Mouse (Mus musculus) myocyte (in vitro differentiated cells): ENCODE measurements around the gene Map1lc3a. TPM values are rescaled to one million over a fixed set of nuclear protein-coding genes. Genes with fewer than 3 reads are reported as not detected.

Experiments
- H3K27me3 ChIP-seq: one replicate; pipeline ENCODE4 v1.6.1; 2011; ENCODE audit not compliant: control insufficient read depth, insufficient read depth, insufficient read length
- H3K36me3 ChIP-seq: one replicate; pipeline ENCODE4 v1.6.1; 2011; ENCODE audit not compliant: control insufficient read depth, insufficient read depth
- H3K4me2 ChIP-seq: one replicate; pipeline ENCODE4 v1.6.1; 2011; ENCODE audit warnings: low read depth, control low read depth
- H3K4me3 ChIP-seq: one replicate; pipeline ENCODE4 v1.5.1; 2011; ENCODE audit warnings: mild to moderate bottlenecking, control low read depth, moderate library complexity
- H3K79me2 ChIP-seq: one replicate; pipeline ENCODE4 v1.6.1; 2011; ENCODE audit not compliant: control insufficient read depth, insufficient read depth
- H3ac ChIP-seq: one replicate; pipeline ENCODE4 v1.6.1; 2011; ENCODE audit not compliant: control insufficient read depth, insufficient read length
- CEBPB ChIP-seq: IDR thresholded peaks from 2 replicates; pipeline ENCODE4 v1.6.1; 2011; ENCODE audit warnings: mild to moderate bottlenecking, moderate library complexity; ENCODE audit not compliant: poor library complexity, insufficient read depth, severe bottlenecking
- E2F4 ChIP-seq: IDR thresholded peaks from one replicate; pipeline ENCODE4 v1.6.1; 2011; ENCODE audit warnings: mild to moderate bottlenecking, control low read depth, moderate library complexity; ENCODE audit not compliant: insufficient read depth
- MAX ChIP-seq: IDR thresholded peaks from one replicate; pipeline ENCODE4 v1.6.1; 2011; ENCODE audit warnings: low read depth, mild to moderate bottlenecking, control low read depth
- MYOD1 ChIP-seq, 3 experiments: IDR thresholded peaks; one replicate each; pipeline ENCODE4 v1.6.1; 2011; ENCODE audit warnings: control low read depth in 2 of 3, low read depth in 2 of 3, mild to moderate bottlenecking in 2 of 3, moderate library complexity in 1 of 3; ENCODE audit not compliant: insufficient read length in 2 of 3, control insufficient read depth in 1 of 3
- MYOG ChIP-seq, 3 experiments: IDR thresholded peaks; one replicate each; pipeline ENCODE4 v1.6.1; 2011; ENCODE audit warnings: control low read depth in 2 of 3, low read depth in 2 of 3, mild to moderate bottlenecking in 2 of 3; ENCODE audit not compliant: insufficient read length in 2 of 3, control insufficient read depth in 1 of 3, insufficient read depth in 1 of 3
- POLR2A ChIP-seq: IDR thresholded peaks from one replicate; pipeline ENCODE4 v1.6.1; 2011; ENCODE audit warnings: low read depth, mild to moderate bottlenecking, control low read depth, moderate library complexity; ENCODE audit not compliant: insufficient read length
- POLR2AphosphoS2 ChIP-seq: IDR thresholded peaks from one replicate; pipeline ENCODE4 v1.6.1; 2011; ENCODE audit warnings: low read depth, control low read depth; ENCODE audit not compliant: insufficient read length
- REST ChIP-seq: IDR thresholded peaks from one replicate; pipeline ENCODE4 v1.6.1; 2011; ENCODE audit warnings: mild to moderate bottlenecking, control low read depth, moderate library complexity; ENCODE audit not compliant: insufficient read depth, insufficient read length
- SRF ChIP-seq: IDR thresholded peaks from one replicate; pipeline ENCODE4 v1.6.1; 2011; ENCODE audit warnings: low read depth; ENCODE audit not compliant: control insufficient read depth, insufficient read length
- TCF12 ChIP-seq: IDR thresholded peaks from one replicate; pipeline ENCODE4 v1.6.1; 2011; ENCODE audit warnings: mild to moderate bottlenecking, control low read depth; ENCODE audit not compliant: poor library complexity, insufficient read depth, severe bottlenecking
- TCF3 ChIP-seq: IDR thresholded peaks from one replicate; pipeline ENCODE4 v1.6.1; 2011; ENCODE audit warnings: low read depth, control low read depth; ENCODE audit not compliant: insufficient read length
- USF1 ChIP-seq: IDR thresholded peaks from one replicate; pipeline ENCODE4 v1.6.1; 2011; ENCODE audit warnings: low read depth, mild to moderate bottlenecking, control low read depth, moderate library complexity
- polyA plus RNA-seq: library from polyadenylated mRNA; unstranded; fragments of >200 nt; fragmentation: generic; extraction: Trizol; gene quantifications from one replicate; pipeline ENCODE4 v1.2.1, GENCODE M21; 2012; ENCODE audit warnings: missing spikeins

Map1lc3a gene
- polyA plus RNA-seq, 1 experiment, result 413 TPM

DNA sequence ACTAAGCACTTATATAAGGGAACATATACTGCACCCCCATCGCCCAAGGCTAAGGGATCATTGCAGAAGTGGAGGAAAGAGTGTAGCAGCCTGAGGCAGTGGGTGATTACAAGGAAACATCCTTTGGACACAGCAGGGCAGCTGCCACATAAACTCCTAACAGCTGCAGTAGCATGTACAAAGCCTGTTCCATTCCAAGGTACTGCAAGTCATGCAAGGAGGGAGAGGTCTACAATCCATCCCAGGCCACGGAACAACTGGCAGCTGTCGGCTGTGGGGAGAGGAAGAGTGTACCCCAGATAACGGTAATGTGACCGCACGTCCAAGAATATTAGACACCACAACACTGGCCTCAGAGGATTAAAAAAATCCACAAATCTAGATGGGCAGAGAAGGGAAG lies 10.6 kb upstream of the Map1lc3a start:
- TF ChIP-seq POLR2A, result no peak
- no peak for TF ChIP-seq USF1
- TF ChIP-seq REST, result no peak
- TF ChIP-seq MYOG (IDR thresholded peaks at IDR 0.05; ENCODE audit: control insufficient read depth in 1 of 3, insufficient read depth in 1 of 3, insufficient read length in 2 of 3, low read depth in 2 of 3), result peak; percentile 84 to 98 (median 98)
- no peak for TF ChIP-seq MAX
- TF ChIP-seq MYOD1 (IDR thresholded peaks at IDR 0.05; ENCODE audit: control insufficient read depth in 1 of 3, insufficient read length in 2 of 3, low read depth in 2 of 3), result peak; percentile 79 to 97 (median 96)
- TF ChIP-seq E2F4, result no peak
- peak; percentile 92 for TF ChIP-seq TCF12
- TF ChIP-seq TCF3, result peak; percentile 95
- Histone ChIP-seq H3K4me2 (peak overlapping the region; percentile 15), H3K4me3 (no peak overlapping the region), H3K27me3 (no peaks in the 10 kb centered on the region), H3K79me2 (no peaks in the 10 kb centered on the region), H3ac (no peak overlapping the region), H3K36me3 (no peaks in the 10 kb centered on the region)

DNA sequence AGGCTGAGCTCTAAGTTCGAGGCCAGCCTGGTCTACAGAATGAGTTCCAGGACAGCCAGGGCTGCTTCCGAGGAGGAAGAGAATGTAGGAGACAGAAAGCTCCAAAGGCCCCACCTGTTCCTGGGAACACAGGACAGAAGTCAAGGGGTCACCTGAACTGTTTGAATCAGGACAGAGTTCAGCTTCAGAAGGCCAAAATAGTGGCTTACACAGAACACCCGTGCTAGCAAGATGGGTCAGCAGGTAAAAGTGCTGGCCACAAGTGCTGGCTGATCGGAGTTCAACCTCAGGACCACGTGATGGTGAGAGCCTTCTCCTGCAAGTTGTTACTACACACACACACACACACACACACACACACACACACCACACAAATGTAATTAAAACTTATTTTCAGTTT lies 9.2 kb upstream of the Map1lc3a start:
- Histone ChIP-seq H3K4me2 (no peak overlapping the region), H3K79me2 (no peaks in the 10 kb centered on the region), H3ac (no peak overlapping the region), H3K4me3 (no peak overlapping the region), H3K27me3 (no peaks in the 10 kb centered on the region), H3K36me3 (no peaks in the 10 kb centered on the region)
- TF ChIP-seq E2F4 (no peak), MAX (no peak), USF1 (no peak), TCF12 (no peak), TCF3 (no peak), CEBPB (no peak), REST (no peak), POLR2A (no peak), SRF (no peak), MYOD1 (IDR thresholded peaks at IDR 0.05; ENCODE audit: control insufficient read depth in 1 of 3, insufficient read length in 2 of 3, low read depth in 2 of 3) (no peak), MYOG (IDR thresholded peaks at IDR 0.05; ENCODE audit: control insufficient read depth in 1 of 3, insufficient read depth in 1 of 3, insufficient read length in 2 of 3, low read depth in 2 of 3) (no peak), POLR2AphosphoS2 (no peak)

DNA sequence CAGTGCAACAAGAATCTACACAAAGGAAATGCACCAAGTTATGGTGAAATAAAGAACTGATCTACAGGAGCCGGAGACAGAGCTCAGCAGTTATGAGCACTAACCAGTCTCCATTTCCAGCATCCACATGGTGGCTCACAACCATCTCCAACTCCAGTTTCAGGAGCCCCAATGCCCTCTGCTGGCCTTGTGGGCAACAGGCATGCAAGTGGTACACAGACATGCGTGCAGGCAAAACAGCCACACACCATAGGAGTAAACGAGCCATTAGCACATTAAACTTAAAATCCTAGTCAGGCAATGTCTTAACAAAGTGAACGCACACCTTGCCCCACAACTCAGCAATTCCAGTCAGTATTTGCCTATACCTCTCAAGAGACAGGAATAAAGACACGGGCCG lies 4.1 kb upstream of the Map1lc3a start:
- Histone ChIP-seq H3K36me3 (no peaks in the 10 kb centered on the region), H3K4me2 (no peak overlapping the region), H3K4me3 (no peak overlapping the region), H3K27me3 (no peaks in the 10 kb centered on the region), H3K79me2 (no peaks in the 10 kb centered on the region), H3ac (no peak overlapping the region)
- TF ChIP-seq SRF, result no peak

DNA sequence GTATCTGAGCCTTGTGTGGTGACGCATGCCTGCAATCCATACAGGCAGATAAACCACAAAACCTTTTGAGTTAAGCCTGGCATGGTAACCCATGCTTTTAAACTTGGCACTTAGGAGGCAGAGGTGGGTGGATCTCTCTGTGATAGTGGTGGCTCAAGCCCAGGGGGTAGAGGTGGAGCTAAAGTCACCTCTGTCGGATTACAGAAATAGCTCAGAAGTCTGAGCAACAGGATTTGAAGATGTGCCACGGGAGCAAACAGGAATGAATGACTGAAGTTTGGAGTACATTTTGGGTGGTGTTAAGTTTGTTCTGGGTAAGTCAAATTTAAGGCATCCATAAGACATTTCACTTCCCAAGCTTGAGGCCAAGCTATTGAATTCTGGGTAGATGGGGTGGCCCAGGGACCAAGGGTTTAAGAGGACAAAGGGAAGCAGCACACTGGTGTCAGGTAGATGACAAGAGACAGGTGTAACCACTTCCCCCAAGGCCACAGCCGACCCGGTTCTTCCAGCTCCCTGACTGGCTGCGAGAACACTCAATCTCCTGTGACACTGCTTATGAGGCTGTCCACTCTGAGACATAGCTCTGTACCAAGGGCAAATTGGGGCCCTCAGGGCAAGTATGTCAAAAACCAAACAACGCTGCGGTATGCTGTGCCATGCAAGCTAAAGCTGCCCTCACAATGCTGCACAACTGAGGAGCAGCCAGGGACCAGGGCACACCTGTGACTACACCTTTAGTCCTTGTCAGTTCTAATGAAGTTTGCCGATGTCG lies 3.5 kb upstream of the Map1lc3a start:
- H3K4me2 ChIP-seq, result no peak overlapping the region
- no peaks in the 10 kb centered on the region for H3K27me3 ChIP-seq
- H3K4me3 ChIP-seq, result no peak overlapping the region
- H3K36me3 ChIP-seq, result no peaks in the 10 kb centered on the region
- H3ac ChIP-seq, result no peak overlapping the region
- TF ChIP-seq MYOD1 (IDR thresholded peaks at IDR 0.05; ENCODE audit: control insufficient read depth in 1 of 3, insufficient read length in 2 of 3, low read depth in 2 of 3) (peak in 1 of 3 experiments; percentile 16), MAX (no peak)
- no peaks in the 10 kb centered on the region for H3K79me2 ChIP-seq

DNA sequence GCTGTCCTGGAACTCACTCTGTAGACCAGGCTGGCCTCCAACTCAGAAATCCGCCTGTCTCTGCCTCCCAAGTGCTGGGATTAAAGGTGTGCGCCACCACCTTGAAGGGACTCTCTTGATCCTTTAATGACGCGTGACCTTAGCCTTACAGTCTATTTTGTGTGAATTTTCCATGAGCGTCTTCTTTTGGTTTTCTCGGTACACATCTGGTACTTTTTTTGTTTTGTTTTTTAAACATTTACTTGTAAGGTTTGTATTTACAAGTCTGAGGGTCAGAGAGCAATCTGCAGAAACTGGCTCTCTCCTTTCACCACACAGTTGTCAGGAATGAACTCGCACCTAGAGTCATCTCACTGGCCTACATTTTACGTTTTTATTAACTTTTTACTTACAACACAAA lies 2.5 kb upstream of the Map1lc3a start:
- Histone ChIP-seq H3K36me3 (peaks cover 3% of the 10 kb centered on the region), H3K4me3 (no peak overlapping the region), H3K79me2 (no peaks in the 10 kb centered on the region), H3K4me2 (no peak overlapping the region), H3ac (no peak overlapping the region), H3K27me3 (no peaks in the 10 kb centered on the region)
- TF ChIP-seq E2F4 (no peak), CEBPB (no peak), SRF (no peak), USF1 (no peak), TCF3 (no peak), MAX (no peak), POLR2A (no peak), REST (no peak), MYOG (IDR thresholded peaks at IDR 0.05; ENCODE audit: control insufficient read depth in 1 of 3, insufficient read depth in 1 of 3, insufficient read length in 2 of 3, low read depth in 2 of 3) (no peak), POLR2AphosphoS2 (no peak), MYOD1 (IDR thresholded peaks at IDR 0.05; ENCODE audit: control insufficient read depth in 1 of 3, insufficient read length in 2 of 3, low read depth in 2 of 3) (no peak), TCF12 (no peak)
